Comparison of ENCODE assay signal across 10 mouse cellular contexts in the genomic region with DNA sequence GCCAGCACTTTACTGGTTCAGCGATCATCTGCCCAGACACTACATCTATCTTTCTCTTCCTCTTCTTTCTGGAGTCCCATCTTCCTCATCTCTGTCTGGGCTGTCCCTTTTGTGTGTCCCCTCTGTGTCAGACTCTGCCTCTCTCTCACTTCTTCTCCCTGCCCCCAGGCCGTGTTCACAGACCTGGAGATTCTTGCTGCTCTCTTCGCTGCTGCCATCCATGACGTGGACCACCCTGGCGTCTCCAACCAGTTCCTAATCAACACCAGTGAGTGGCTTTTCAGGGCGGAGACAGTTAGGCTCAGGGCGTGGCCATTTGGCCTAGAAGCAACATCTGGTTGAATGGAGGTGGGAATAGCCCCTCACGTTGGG. TPM values are rescaled to one million over a fixed set of nuclear protein-coding genes. Genes with fewer than 3 reads are reported as not detected.
DNase-seq lines count a peak whose midpoint lies in the region; ATAC-seq lines count a peak whose summit lies in the region.
"Had no signal": no experiment of that assay in that cellular context is flagged by ENCODE, and none has a peak within 500 bp of the region (broad histone marks: within the 10 kb centered on the region; RNA-seq: fewer than 3 reads in every experiment).

No protein-coding gene starts in this region.

- H3K27me3 ChIP-seq in neural tube, embryonic 11.5 days (ENCODE audit: control insufficient read depth, insufficient read depth, low read length): no peaks in the 10 kb centered on the region
- H3K27me3 ChIP-seq in limb, embryonic 10.5 days (ENCODE audit: low read depth, poor library complexity, severe bottlenecking): no peaks in the 10 kb centered on the region
- no peaks in the 10 kb centered on the region for H3K27me3 ChIP-seq in splenic B cell, adult 2 months (ENCODE audit: control insufficient read depth, insufficient read depth, low read length, poor library complexity, severe bottlenecking)

- H3K4me2 ChIP-seq in neural tube, embryonic 11.5 days (ENCODE audit: low read depth): no peak overlapping the region

- peaks cover 4% of the 10 kb centered on the region; the same call in 1 of the 2 replicates for H3K4me1 ChIP-seq in neural tube, embryonic 11.5 days (ENCODE audit: control insufficient read depth, insufficient read depth, low read length)
- H3K4me1 ChIP-seq in limb, embryonic 10.5 days: peaks cover 15% of the 10 kb centered on the region

- H3K9me3 ChIP-seq in neural tube, embryonic 11.5 days (ENCODE audit: control insufficient read depth, low read length): no peaks in the 10 kb centered on the region
- no peaks in the 10 kb centered on the region for H3K9me3 ChIP-seq in limb, embryonic 10.5 days (replicated peaks)

- 0 out of 2 replicates have a peak, but pooled peaks have one; percentile 20 for ATAC-seq in neural tube, embryonic 11.5 days (ENCODE audit: insufficient read depth, low FRiP score, low TSS enrichment)

- no peaks in the 10 kb centered on the region for H3K36me3 ChIP-seq in neural tube, embryonic 11.5 days (ENCODE audit: control insufficient read depth, insufficient read depth, low read length)
- no peaks in the 10 kb centered on the region for H3K36me3 ChIP-seq in limb, embryonic 10.5 days
- no peaks in the 10 kb centered on the region; the same call in 1 of the 2 replicates for H3K36me3 ChIP-seq in splenic B cell, adult 2 months (ENCODE audit: control insufficient read depth, insufficient read depth, low read length, poor library complexity, severe bottlenecking)

- WGBS in neural tube, embryonic 11.5 days: 17% methylated on average over 8 of the region's 8 CpGs
- 19% methylated on average over 8 of the region's 8 CpGs for WGBS in limb, embryonic 10.5 days

- no peak overlapping the region for H3K27ac ChIP-seq in neural tube, embryonic 11.5 days (ENCODE audit: low read depth, low read length)
- H3K27ac ChIP-seq in limb, embryonic 10.5 days: peak overlapping the region; percentile 62; the same call in 1 of the 2 replicates

- no peak overlapping the region for H3K9ac ChIP-seq in neural tube, embryonic 11.5 days (ENCODE audit: low read length)

- peak; percentile 26 for DNase-seq in embryo, embryonic 10.5 days (ENCODE audit: low spot score)
- no peak for DNase-seq in embryo, embryonic 11 days
- DNase-seq in neural tube, embryonic 11.5 days (ENCODE audit: low spot score): no peak
- no peak for DNase-seq in neural tube, embryonic 10.5 days (ENCODE audit: extremely low spot score, low spot score)
- peak; percentile 30 for DNase-seq in limb, embryonic 10.5 days (ENCODE audit: low spot score)
- peak; percentile 71 for DNase-seq in splenic B cell, adult 2 months (ENCODE audit: low read depth, low spot score)
- DNase-seq in layer of hippocampus, adult 8-10 months (ENCODE audit: low spot score in 2 of 2): no peak
- no peak for DNase-seq in layer of hippocampus, postnatal 10 days (ENCODE audit: low spot score in 2 of 2)
- DNase-seq: cerebellum, adult 18-20 months; heart, postnatal 14 days had no signal

- peak overlapping the region; percentile 24 for H3K4me3 ChIP-seq in neural tube, embryonic 11.5 days (ENCODE audit: low read depth, low read length)
- H3K4me3 ChIP-seq in limb, embryonic 10.5 days: peak overlapping the region; percentile 58

RNA-seq across cellular contexts. Expression of a gene that starts 35.0 kb away (rescaled TPM):
- 32.3 and 34.1 TPM in 2 replicates for polyA plus RNA-seq in neural tube, embryonic 11.5 days (2014; fragmentation: Nextera tagmentation; extraction: Ambion mirVana)
- polyA plus RNA-seq in limb, embryonic 10.5 days (2016; fragmentation: Nextera tagmentation; extraction: Ambion mirVana): 50.4 and 61.7 TPM in 2 replicates
- 10 to 100 TPM; 52.8 to 60.0 (median 56.6) TPM for total RNA-seq in layer of hippocampus, adult 8-10 months (2022)
- 10 to 100 TPM; 51.7 to 56.5 TPM for total RNA-seq in layer of hippocampus, postnatal 10 days (2021)

RNA-seq across cellular contexts. Expression of a gene that starts 38.6 kb away (rescaled TPM):
- polyA plus RNA-seq in neural tube, embryonic 11.5 days (2014; fragmentation: Nextera tagmentation; extraction: Ambion mirVana): 5.4 and 7.5 TPM in 2 replicates
- 3.6 and 4.5 TPM in 2 replicates for polyA plus RNA-seq in limb, embryonic 10.5 days (2016; fragmentation: Nextera tagmentation; extraction: Ambion mirVana)
- total RNA-seq in layer of hippocampus, adult 8-10 months (2022): 10 to 100 TPM; 86.6 to 99.1 (median 93.6) TPM
- total RNA-seq in layer of hippocampus, postnatal 10 days (2021): 10 to 100 TPM; 58.9 to 59.5 TPM

RNA-seq across cellular contexts. Expression of a gene that starts 44.1 kb away (rescaled TPM):
- 0.73 and 1.7 TPM in 2 replicates for polyA plus RNA-seq in neural tube, embryonic 11.5 days (2014; fragmentation: Nextera tagmentation; extraction: Ambion mirVana)
- polyA plus RNA-seq in limb, embryonic 10.5 days (2016; fragmentation: Nextera tagmentation; extraction: Ambion mirVana): 0.15 and 0.33 TPM in 2 replicates
- 10 to 100 TPM; 11.3 to 19.1 (median 14.6) TPM for total RNA-seq in layer of hippocampus, adult 8-10 months (2022)
- total RNA-seq in layer of hippocampus, postnatal 10 days (2021): 1 to 10 TPM; 2.4 to 3.0 TPM

RNA-seq across cellular contexts. Expression of a gene that starts 54.4 kb away (rescaled TPM):
- polyA plus RNA-seq in neural tube, embryonic 11.5 days (2014; fragmentation: Nextera tagmentation; extraction: Ambion mirVana): 319 and 341 TPM in 2 replicates
- 434 and 487 TPM in 2 replicates for polyA plus RNA-seq in limb, embryonic 10.5 days (2016; fragmentation: Nextera tagmentation; extraction: Ambion mirVana)
- total RNA-seq in layer of hippocampus, adult 8-10 months (2022): 100 to 1,000 TPM; 116 to 151 (median 131) TPM
- total RNA-seq in layer of hippocampus, postnatal 10 days (2021): 100 to 1,000 TPM; 136 to 139 TPM

Comparison
In these comparisons a context has a peak if more than half of its experiments do, and no peak if none do; other contexts are left out.
1. DNase-seq: peak in embryo, embryonic 10.5 days (single experiment), limb, embryonic 10.5 days (single experiment) and splenic B cell, adult 2 months (single experiment); none in embryo, embryonic 11 days (single experiment), neural tube, embryonic 11.5 days (single experiment), neural tube, embryonic 10.5 days (single experiment), layer of hippocampus, adult 8-10 months (0 of 2) and layer of hippocampus, postnatal 10 days (0 of 2).